Mouse (Mus musculus): Measurements from ENCODE around the gene Elof1. TPM values are rescaled to one million over a fixed set of nuclear protein-coding genes. Genes with fewer than 3 reads are reported as not detected.
A peak's percentile ranks its signal among the peaks of the same experiment; 100 is the strongest.

Elof1 gene
- polyA plus RNA-seq, 1 experiment from 2014 or later: 165 TPM

DNA sequence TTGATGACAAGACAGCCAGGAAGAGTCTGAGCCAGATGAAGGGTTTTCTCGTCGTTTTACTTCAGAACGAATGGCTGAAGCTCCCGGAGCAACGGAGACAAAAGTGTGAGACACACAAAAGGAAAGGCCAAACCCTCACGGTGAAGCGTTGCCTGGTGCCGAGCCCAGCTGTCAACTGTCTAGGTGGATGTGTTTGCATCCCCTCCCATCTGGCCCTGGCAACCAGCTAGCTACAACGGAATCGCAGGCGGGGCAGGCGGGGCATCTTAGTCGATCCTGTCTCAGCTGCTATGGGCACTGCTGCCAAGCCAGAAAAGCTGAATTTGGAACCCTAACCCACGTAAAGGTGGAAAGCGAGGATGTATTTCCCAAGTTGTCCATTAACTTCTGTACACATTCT is 886 bp downstream of the Elof1 start:
- Histone ChIP-seq H3K9me3 (no peaks in the 10 kb centered on the region), H3K4me1 (peaks cover 12% of the 10 kb centered on the region), H3K27ac (no peak overlapping the region), H3K4me3 (replicated peaks) (peak overlapping the region; percentile 82), H3K9ac (peak overlapping the region; percentile 87), H3K4me2 (peak overlapping the region; percentile 85), H3K36me3 (peaks cover 21% of the 10 kb centered on the region), H3K27me3 (replicated peaks) (no peaks in the 10 kb centered on the region)
- no peak for ATAC-seq (ENCODE audit: insufficient read depth, low FRiP score, low read depth)
- WGBS: 17% methylated on average over 15 of the region's 15 CpGs

DNA sequence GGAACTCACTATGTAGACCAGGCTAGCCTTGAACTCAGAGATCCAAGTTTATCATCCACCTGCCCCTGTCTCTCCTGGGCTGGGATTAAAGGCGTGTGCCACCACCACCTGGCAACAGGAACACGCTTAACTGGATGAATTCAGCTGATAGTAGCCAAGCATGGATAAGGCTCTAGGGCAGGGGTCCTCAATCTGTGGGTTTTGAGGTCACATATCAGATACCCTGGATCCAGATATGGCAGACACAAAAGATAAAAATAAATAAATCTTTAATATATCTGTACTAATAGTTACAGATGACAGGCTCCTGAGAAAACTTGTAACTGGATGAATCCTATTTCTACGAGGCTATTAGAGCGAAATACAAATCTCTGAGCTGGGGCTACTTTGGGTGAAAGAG is 1.3 kb downstream of the Elof1 start:
- WGBS: 79% methylated on average over 4 of the region's 4 CpGs
- Histone ChIP-seq H3K9ac (peak overlapping the region; percentile 87; the same call in 1 of the 2 replicates), H3K4me3 (replicated peaks) (peak overlapping the region; percentile 82), H3K9me3 (no peaks in the 10 kb centered on the region), H3K36me3 (peaks cover 25% of the 10 kb centered on the region), H3K4me2 (peak overlapping the region; percentile 85), H3K27ac (no peak overlapping the region), H3K4me1 (peaks cover 12% of the 10 kb centered on the region), H3K27me3 (replicated peaks) (no peaks in the 10 kb centered on the region)
- no peak for ATAC-seq (ENCODE audit: insufficient read depth, low FRiP score, low read depth)

DNA sequence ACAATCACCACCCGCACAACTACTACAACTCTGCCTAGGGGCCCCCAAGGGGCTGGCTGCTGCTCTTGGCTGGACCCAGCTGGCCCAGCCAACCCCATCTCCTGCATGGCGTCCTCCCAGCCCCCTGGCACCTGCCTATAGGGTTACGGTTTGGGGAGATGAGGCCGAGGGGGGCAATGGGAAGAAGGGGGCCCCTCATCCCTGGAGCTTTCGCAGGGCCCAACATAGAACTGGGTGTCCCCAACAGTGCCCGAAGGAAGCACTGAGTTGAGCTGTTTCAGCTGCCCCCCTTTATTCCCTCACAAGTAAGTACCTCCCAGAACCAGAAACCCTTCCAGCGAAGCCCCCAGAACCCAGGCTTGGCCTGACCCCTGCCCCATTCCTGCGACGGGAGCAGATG is 8.8 kb downstream of the Elof1 start:
- no peak overlapping the region for H3K27ac ChIP-seq
- no peaks in the 10 kb centered on the region for H3K9me3 ChIP-seq
- ATAC-seq (ENCODE audit: insufficient read depth, low FRiP score, low read depth): no peak
- H3K9ac ChIP-seq: no peak overlapping the region
- H3K4me3 ChIP-seq (replicated peaks): no peak overlapping the region
- no peak overlapping the region for H3K4me2 ChIP-seq
- H3K4me1 ChIP-seq: no peaks in the 10 kb centered on the region
- H3K27me3 ChIP-seq (replicated peaks): no peaks in the 10 kb centered on the region
- peaks cover 25% of the 10 kb centered on the region for H3K36me3 ChIP-seq
- 81% methylated on average over 9 of the region's 9 CpGs for WGBS

DNA sequence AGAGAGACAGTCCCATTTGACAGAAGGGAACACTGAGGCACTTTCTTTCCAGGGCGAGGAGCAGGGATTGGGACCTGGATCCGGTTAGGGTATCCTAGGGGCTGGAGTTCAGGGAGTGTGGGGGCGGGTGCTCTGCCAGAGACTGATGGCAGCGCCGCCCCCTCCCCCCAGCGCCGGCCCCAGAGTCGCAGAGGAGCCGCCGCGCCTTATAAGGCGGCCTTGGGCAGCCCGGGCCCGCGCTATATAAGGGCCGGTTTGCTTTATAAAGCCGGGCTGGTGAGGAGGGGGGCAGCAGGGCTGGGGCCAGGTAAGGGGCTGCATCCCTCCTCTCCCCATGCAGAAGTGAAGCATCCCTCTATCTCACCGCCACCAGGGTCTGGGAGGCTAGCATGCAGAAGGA is 17.1 kb downstream of the Elof1 start:
- peak; percentile 40 for ATAC-seq (ENCODE audit: insufficient read depth, low FRiP score, low read depth)
- no peaks in the 10 kb centered on the region for H3K9me3 ChIP-seq
- peak overlapping the region; percentile 62; the same call in 1 of the 2 replicates for H3K27ac ChIP-seq
- H3K4me1 ChIP-seq: peaks cover 5% of the 10 kb centered on the region; the same call in 1 of the 2 replicates
- peak overlapping the region; percentile 23 for H3K4me3 ChIP-seq (replicated peaks)
- H3K9ac ChIP-seq: no peak overlapping the region
- peak overlapping the region; percentile 33 for H3K4me2 ChIP-seq
- no peaks in the 10 kb centered on the region for H3K36me3 ChIP-seq
- 3% methylated on average over 18 of the region's 18 CpGs for WGBS
- peaks cover 19% of the 10 kb centered on the region for H3K27me3 ChIP-seq (replicated peaks)

DNA sequence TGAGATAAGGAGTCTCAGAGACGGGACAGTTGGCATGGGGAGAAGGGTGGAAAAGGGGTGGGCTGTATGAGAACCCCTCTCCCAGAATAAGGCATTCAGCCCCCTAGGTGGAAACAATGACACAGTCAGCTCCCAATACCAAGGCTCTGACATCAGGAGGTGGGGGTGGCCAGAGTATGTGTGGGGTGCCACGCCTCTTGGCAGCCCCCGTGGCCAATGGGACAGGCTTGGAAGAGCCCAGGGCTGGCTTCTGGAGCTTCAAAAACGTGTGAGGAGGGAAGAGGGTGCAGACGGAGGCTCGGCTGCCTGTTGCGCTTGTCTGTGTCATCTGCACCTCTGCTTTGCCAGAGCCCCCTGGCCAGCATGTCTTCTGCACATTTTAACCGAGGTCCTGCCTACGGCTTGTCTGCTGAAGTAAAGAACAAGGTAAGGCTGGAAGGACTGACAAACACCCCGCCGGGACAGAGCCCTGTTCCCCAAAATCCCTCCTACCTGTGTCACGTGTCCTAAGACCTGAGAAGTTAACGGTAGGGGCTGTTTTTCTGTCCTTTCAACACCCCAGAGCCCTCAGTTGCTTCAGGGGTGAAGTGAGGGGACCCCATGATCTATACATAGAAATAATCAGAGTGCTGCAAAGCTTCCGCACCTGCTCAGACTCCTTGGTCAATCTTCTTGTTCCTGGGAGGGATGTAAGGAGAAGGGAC is 17.8 kb downstream of the Elof1 start, which contains the start of gene Cnn1:
TSS of gene Cnn1 (plus strand) at position 224 of the 704 bp plus-strand sequence.
- H3K9ac ChIP-seq: no peak within 1 kb of the TSS
- WGBS: 7% methylated on average over 14 of the region's 14 CpGs
- peak; percentile 39; the same call in 1 of the 2 replicates for ATAC-seq (ENCODE audit: insufficient read depth, low FRiP score, low read depth)
- peaks cover 5% of the 10 kb centered on the region; the same call in 1 of the 2 replicates for H3K4me1 ChIP-seq
- peak within 1 kb of the TSS; percentile 62; the same call in 1 of the 2 replicates for H3K27ac ChIP-seq
- H3K4me2 ChIP-seq: peak within 1 kb of the TSS; percentile 33
- H3K36me3 ChIP-seq: no peaks in the 10 kb centered on the region
- H3K27me3 ChIP-seq (replicated peaks): peaks cover 19% of the 10 kb centered on the region
- no peaks in the 10 kb centered on the region for H3K9me3 ChIP-seq
- H3K4me3 ChIP-seq (replicated peaks): peak within 1 kb of the TSS; percentile 23

GRCm38 (mm10) chr9:22095854-22096307 is 21.1 kb downstream of the Elof1 start:
- peak overlapping the region; percentile 34 for H3K4me3 ChIP-seq (replicated peaks)
- peak overlapping the region; percentile 74 for H3K4me2 ChIP-seq
- ATAC-seq (ENCODE audit: insufficient read depth, low FRiP score, low read depth): peak; percentile 75
- no peaks in the 10 kb centered on the region for H3K36me3 ChIP-seq
- H3K27me3 ChIP-seq (replicated peaks): peaks cover 14% of the 10 kb centered on the region
- no peak overlapping the region for H3K27ac ChIP-seq
- H3K9ac ChIP-seq: 0 out of 2 replicates have a peak overlapping the region, but pooled peaks have one; percentile 29
- WGBS: under 1% methylated on average over 24 of the region's 24 CpGs
- H3K9me3 ChIP-seq: no peaks in the 10 kb centered on the region
- peaks cover 5% of the 10 kb centered on the region; the same call in 1 of the 2 replicates for H3K4me1 ChIP-seq

GRCm38 (mm10) chr9:22092746-22093145 is 24.2 kb downstream of the Elof1 start:
- Histone ChIP-seq H3K4me3 (replicated peaks) (no peak overlapping the region), H3K4me1 (no peaks in the 10 kb centered on the region), H3K27me3 (replicated peaks) (no peaks in the 10 kb centered on the region), H3K36me3 (no peaks in the 10 kb centered on the region), H3K4me2 (no peak overlapping the region), H3K9ac (no peak overlapping the region), H3K27ac (no peak overlapping the region), H3K9me3 (no peaks in the 10 kb centered on the region)
- no peak for ATAC-seq (ENCODE audit: insufficient read depth, low FRiP score, low read depth)
- WGBS: 72% methylated on average over 6 of the region's 6 CpGs

DNA sequence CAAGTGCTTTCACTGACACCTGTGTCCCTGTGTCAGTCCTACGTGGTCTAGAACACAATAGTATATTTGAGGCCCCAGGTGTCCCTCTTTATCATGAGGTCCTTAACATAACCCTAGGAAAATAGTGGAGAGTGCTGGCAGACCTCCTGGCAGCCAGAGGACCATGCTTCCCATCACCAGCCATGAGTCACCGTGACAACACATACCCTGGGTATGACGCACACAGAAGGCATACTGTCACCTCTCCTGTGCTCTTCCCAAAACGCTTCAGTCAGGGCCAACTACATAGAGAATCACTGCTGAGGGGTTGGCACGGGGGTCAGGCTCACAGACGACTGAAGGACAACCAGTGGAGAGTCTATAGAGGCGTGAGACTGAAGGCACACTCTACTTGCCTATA is 27.0 kb downstream of the Elof1 start:
- no peak overlapping the region for H3K4me3 ChIP-seq (replicated peaks)
- peaks cover 4% of the 10 kb centered on the region; the same call in 1 of the 2 replicates for H3K4me1 ChIP-seq
- ATAC-seq (ENCODE audit: insufficient read depth, low FRiP score, low read depth): no peak
- no peaks in the 10 kb centered on the region for H3K27me3 ChIP-seq (replicated peaks)
- no peaks in the 10 kb centered on the region for H3K36me3 ChIP-seq
- H3K4me2 ChIP-seq: no peak overlapping the region
- no peak overlapping the region for H3K27ac ChIP-seq
- WGBS: 79% methylated on average over 7 of the region's 7 CpGs
- no peaks in the 10 kb centered on the region for H3K9me3 ChIP-seq
- no peak overlapping the region for H3K9ac ChIP-seq

GRCm38 (mm10) chr9:22089281-22089680 is 27.7 kb downstream of the Elof1 start:
- Histone ChIP-seq H3K27me3 (replicated peaks) (no peaks in the 10 kb centered on the region), H3K27ac (no peak overlapping the region), H3K4me1 (peaks cover 7% of the 10 kb centered on the region; the same call in 1 of the 2 replicates), H3K9ac (no peak overlapping the region), H3K9me3 (no peaks in the 10 kb centered on the region), H3K36me3 (no peaks in the 10 kb centered on the region), H3K4me3 (replicated peaks) (no peak overlapping the region), H3K4me2 (no peak overlapping the region)
- WGBS: 97% methylated on average over 7 of the region's 7 CpGs
- ATAC-seq (ENCODE audit: insufficient read depth, low FRiP score, low read depth): no peak

DNA sequence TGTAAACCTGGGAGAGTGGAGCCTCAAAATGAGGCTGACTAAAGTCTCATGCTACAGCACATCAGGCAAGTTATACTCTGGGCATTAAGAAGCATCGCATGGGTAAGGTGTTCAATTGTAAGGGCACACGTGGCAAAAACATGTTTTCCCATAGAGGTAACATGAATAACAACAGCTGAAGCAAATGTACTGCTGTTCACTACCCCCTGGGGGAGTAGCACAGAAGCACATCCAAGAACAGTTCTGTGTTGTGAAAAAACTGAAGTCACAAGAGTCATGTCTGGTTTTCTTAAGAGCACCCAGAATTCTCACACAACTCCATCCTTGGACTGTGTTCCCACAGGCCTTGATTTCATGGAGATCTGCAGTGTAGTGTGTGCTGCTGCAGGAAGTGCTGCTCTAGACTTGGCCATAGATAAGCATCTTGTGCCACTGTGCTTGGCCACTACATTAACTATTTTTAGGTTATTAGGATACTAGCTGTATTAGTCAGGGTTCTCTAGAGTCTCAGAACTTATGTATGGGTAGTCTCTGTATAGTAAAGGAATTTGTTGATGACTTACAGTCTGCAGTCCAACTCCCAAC is 29.8 kb downstream of the Elof1 start:
- WGBS: 84% methylated on average over 2 of the region's 2 CpGs
- no peak overlapping the region for H3K4me3 ChIP-seq (replicated peaks)
- no peak for ATAC-seq (ENCODE audit: insufficient read depth, low FRiP score, low read depth)
- H3K9me3 ChIP-seq: no peaks in the 10 kb centered on the region
- 0 out of 2 replicates have a peak, but pooled peaks cover 4% of the 10 kb centered on the region for H3K36me3 ChIP-seq
- H3K4me2 ChIP-seq: no peak overlapping the region
- peaks cover 7% of the 10 kb centered on the region; the same call in 1 of the 2 replicates for H3K4me1 ChIP-seq
- H3K27me3 ChIP-seq (replicated peaks): no peaks in the 10 kb centered on the region
- H3K27ac ChIP-seq: no peak overlapping the region
- H3K9ac ChIP-seq: no peak overlapping the region

DNA sequence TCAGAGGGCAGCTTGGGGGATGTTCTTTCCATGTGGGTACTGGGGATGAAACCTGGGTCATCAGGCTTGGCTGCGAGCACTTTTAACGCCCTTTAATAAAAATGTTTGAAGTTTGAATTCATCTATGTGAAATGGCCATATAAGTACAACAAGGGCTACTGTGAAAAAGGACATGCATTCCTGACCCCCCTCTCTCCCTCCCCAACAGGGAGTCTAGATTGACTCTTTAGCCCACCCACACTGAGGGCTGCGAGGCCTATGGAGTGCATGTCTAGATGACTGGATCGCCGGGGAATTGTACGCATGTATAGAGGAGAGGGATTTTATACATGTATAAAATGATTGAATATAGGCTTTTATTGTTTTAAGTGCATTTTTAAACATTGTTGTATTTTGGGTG is 31.0 kb downstream of the Elof1 start:
- H3K27ac ChIP-seq: peak overlapping the region; percentile 88
- 0 out of 2 replicates have a peak, but pooled peaks cover 4% of the 10 kb centered on the region for H3K36me3 ChIP-seq
- H3K27me3 ChIP-seq (replicated peaks): no peaks in the 10 kb centered on the region
- H3K9me3 ChIP-seq: no peaks in the 10 kb centered on the region
- peaks cover 7% of the 10 kb centered on the region; the same call in 1 of the 2 replicates for H3K4me1 ChIP-seq
- peak overlapping the region; percentile 44; the same call in 1 of the 2 replicates for H3K9ac ChIP-seq
- no peak for ATAC-seq (ENCODE audit: insufficient read depth, low FRiP score, low read depth)
- peak overlapping the region; percentile 84 for H3K4me2 ChIP-seq
- peak overlapping the region; percentile 67 for H3K4me3 ChIP-seq (replicated peaks)
- 53% methylated on average over 6 of the region's 6 CpGs for WGBS

Data from stomach, embryonic 15.5 days (tissue).